Mouse (Mus musculus) embryonic facial prominence, embryonic 15.5 days (tissue): ENCODE data around the gene Samd4b. TPM values are rescaled to one million over a fixed set of nuclear protein-coding genes. Genes with fewer than 3 reads are reported as not detected.
"Not testable (repeated sequence)": the region's sequence is repeated elsewhere in the genome, so short reads cannot be mapped to it uniquely, and the experiment has no call there.

Source experiments
- ATAC-seq: fragments of 200-750 bp; cut with Nextera tagmentation; 2 replicates; pipeline ENCODE4 v1.8.0; 2017; ENCODE audit warnings: low read depth, moderate TSS enrichment; ENCODE audit not compliant: insufficient number of reproducible peaks, low FRiP score, low TSS enrichment
- H3K27ac ChIP-seq: fragments of 300-500 bp; sonication (generic); replicated peaks from 2 replicates; pipeline ENCODE4 v1.5.1; 2015; ENCODE audit warnings: mild to moderate bottlenecking, inconsistent platforms
- H3K27me3 ChIP-seq: fragments of 300-500 bp; sonication (generic); 2 replicates; pipeline ENCODE4 v1.6.1; 2015; ENCODE audit warnings: inconsistent platforms
- H3K36me3 ChIP-seq: fragments of 300-500 bp; sonication (generic); 2 replicates; pipeline ENCODE4 v1.6.1; 2015; ENCODE audit warnings: mild to moderate bottlenecking, inconsistent platforms
- H3K4me1 ChIP-seq: fragments of 300-500 bp; sonication (generic); 2 replicates; pipeline ENCODE4 v1.6.1; 2015; ENCODE audit warnings: inconsistent platforms
- H3K4me2 ChIP-seq: fragments of 300-500 bp; sonication (generic); replicated peaks from 2 replicates; pipeline ENCODE4 v1.6.1; 2015; ENCODE audit warnings: mild to moderate bottlenecking, inconsistent platforms
- H3K4me3 ChIP-seq: fragments of 300-500 bp; sonication (generic); replicated peaks from 2 replicates; pipeline ENCODE4 v1.5.1; 2015; ENCODE audit warnings: mild to moderate bottlenecking, inconsistent platforms
- H3K9ac ChIP-seq: fragments of 300-500 bp; sonication (generic); 2 replicates; pipeline ENCODE4 v1.6.1; 2015; ENCODE audit warnings: inconsistent platforms
- H3K9me3 ChIP-seq: fragments of 300-500 bp; sonication (generic); replicated peaks from 2 replicates; pipeline ENCODE4 v1.6.1; 2016; ENCODE audit warnings: inconsistent platforms
- whole genome bisulfite sequencing: fragments of 180-500 bp; shearing (Covaris S2); methylation state at CpG from one replicate; pipeline ENCODE4 v1.1.7; 2015; 5-methylcytosine and 5-hydroxymethylcytosine counted together
- polyA plus RNA-seq: library from polyadenylated mRNA; unstranded; fragments of >200 nt; fragmentation: Nextera tagmentation; extraction: Ambion mirVana; gene quantifications from 2 replicates; pipeline ENCODE4 v1.2.1, GENCODE M21; 2015

Gene Samd4b
- polyA plus RNA-seq, 1 experiment from 2014 or later = 34.1 TPM

GRCm38 (mm10) chr7:28544051-28544601 is 53.8 kb downstream of the Samd4b start:
- H3K36me3 ChIP-seq = no peaks in the 10 kb centered on the region
- no peak for ATAC-seq
- no peak overlapping the region for H3K9ac ChIP-seq
- no peak overlapping the region for H3K4me2 ChIP-seq
- H3K4me1 ChIP-seq = peaks cover 20% of the 10 kb centered on the region
- H3K9me3 ChIP-seq = no peaks in the 10 kb centered on the region
- H3K27ac ChIP-seq = no peak overlapping the region
- 7% methylated on average over 22 of the region's 27 CpGs for WGBS
- peaks cover 56% of the 10 kb centered on the region for H3K27me3 ChIP-seq
- no peak overlapping the region for H3K4me3 ChIP-seq

GRCm38 (mm10) chr7:28540526-28540925 is 57.4 kb downstream of the Samd4b start, which contains the start of gene Sycn:
TSS of gene Sycn (plus strand) at chr7:28540885.
- Histone ChIP-seq H3K27ac (no peak within 1 kb of the TSS), H3K9ac (no peak within 1 kb of the TSS), H3K4me3 (no peak within 1 kb of the TSS), H3K36me3 (no peaks in the 10 kb centered on the region), H3K4me1 (0 out of 2 replicates have a peak, but pooled peaks cover 2% of the 10 kb centered on the region), H3K4me2 (no peak within 1 kb of the TSS), H3K27me3 (peaks cover 27% of the 10 kb centered on the region), H3K9me3 (no peaks in the 10 kb centered on the region)
- no peak for ATAC-seq
- 83% methylated on average over 4 of the region's 4 CpGs for WGBS

- ATAC-seq, H3K4me1 ChIP-seq, H3K4me2 ChIP-seq, H3K27ac ChIP-seq, H3K9ac ChIP-seq, H3K4me3 ChIP-seq, H3K9me3 ChIP-seq, H3K36me3 ChIP-seq: not testable (repeated sequence)
- H3K27me3 ChIP-seq = peaks cover 11% of the 10 kb centered on the region
- 85% methylated on average over 6 of the region's 6 CpGs for WGBS
These were observed 59.1 kb downstream of the Samd4b start for GRCm38 (mm10) chr7:28538886-28539285.

GRCm38 (mm10) chr7:28532005-28532404 is 65.9 kb downstream of the Samd4b start:
- H3K9me3 ChIP-seq = no peaks in the 10 kb centered on the region
- H3K9ac ChIP-seq = no peak overlapping the region
- H3K36me3 ChIP-seq = no peaks in the 10 kb centered on the region
- H3K4me1 ChIP-seq = no peaks in the 10 kb centered on the region
- no peak overlapping the region for H3K4me2 ChIP-seq
- no peak for ATAC-seq
- 52% methylated on average over 8 of the region's 8 CpGs for WGBS
- H3K27ac ChIP-seq = no peak overlapping the region
- no peak overlapping the region for H3K4me3 ChIP-seq
- H3K27me3 ChIP-seq = no peaks in the 10 kb centered on the region

GRCm38 (mm10) chr7:28527922-28528719 is 69.8 kb downstream of the Samd4b start:
- Histone ChIP-seq H3K9ac (no peak overlapping the region), H3K27me3 (no peaks in the 10 kb centered on the region), H3K4me3 (no peak overlapping the region), H3K9me3 (no peaks in the 10 kb centered on the region), H3K27ac (no peak overlapping the region), H3K4me2 (no peak overlapping the region), H3K36me3 (no peaks in the 10 kb centered on the region), H3K4me1 (no peaks in the 10 kb centered on the region)
- no peak for ATAC-seq
- 4% methylated on average over 19 of the region's 19 CpGs for WGBS

GRCm38 (mm10) chr7:28522536-28522935 is 75.4 kb downstream of the Samd4b start, which contains the start of gene Ifnl3:
TSS of gene Ifnl3 (plus strand) at chr7:28522836.
- 61% methylated on average over 5 of the region's 6 CpGs for WGBS
- H3K27ac ChIP-seq, H3K4me3 ChIP-seq, H3K27me3 ChIP-seq, H3K4me2 ChIP-seq, H3K9me3 ChIP-seq, H3K36me3 ChIP-seq, ATAC-seq, H3K9ac ChIP-seq, H3K4me1 ChIP-seq: not testable (repeated sequence)

- H3K4me2 ChIP-seq = no peak overlapping the region
- no peak overlapping the region for H3K4me3 ChIP-seq
- no peaks in the 10 kb centered on the region for H3K27me3 ChIP-seq
- H3K4me1 ChIP-seq = no peaks in the 10 kb centered on the region
- H3K9me3 ChIP-seq = no peaks in the 10 kb centered on the region
- no peak overlapping the region for H3K27ac ChIP-seq
- no peaks in the 10 kb centered on the region for H3K36me3 ChIP-seq
- no peak for ATAC-seq
- 67% methylated on average over 8 of the region's 8 CpGs for WGBS
- H3K9ac ChIP-seq = no peak overlapping the region
These were observed 86.5 kb downstream of the Samd4b start for GRCm38 (mm10) chr7:28511441-28511840.

- not testable (repeated sequence) for H3K4me3 ChIP-seq, H3K4me2 ChIP-seq, H3K36me3 ChIP-seq, H3K9ac ChIP-seq, ATAC-seq, H3K27me3 ChIP-seq, H3K4me1 ChIP-seq, H3K27ac ChIP-seq, H3K9me3 ChIP-seq
- 44% methylated on average over 8 of the region's 8 CpGs for WGBS
These were observed 87.5 kb downstream of the Samd4b start, which contains the start of gene Ifnl2 for GRCm38 (mm10) chr7:28510405-28510974. TSS of gene Ifnl2 (minus strand) at chr7:28510455.

GRCm38 (mm10) chr7:28509121-28509520 is 88.8 kb downstream of the Samd4b start:
- H3K4me3 ChIP-seq, H3K27me3 ChIP-seq, H3K36me3 ChIP-seq, H3K4me2 ChIP-seq, H3K9me3 ChIP-seq, H3K4me1 ChIP-seq, ATAC-seq, H3K9ac ChIP-seq, H3K27ac ChIP-seq: not testable (repeated sequence)
- 68% methylated on average over 2 of the region's 2 CpGs for WGBS

- H3K27me3 ChIP-seq = no peaks in the 10 kb centered on the region
- H3K4me2 ChIP-seq = no peak overlapping the region
- H3K27ac ChIP-seq = no peak overlapping the region
- under 1% methylated on average over 5 of the region's 5 CpGs for WGBS
- H3K4me1 ChIP-seq = no peaks in the 10 kb centered on the region
- no peak overlapping the region for H3K9ac ChIP-seq
- H3K9me3 ChIP-seq = 0 out of 2 replicates have a peak, but pooled peaks cover 5% of the 10 kb centered on the region
- no peak for ATAC-seq
- H3K36me3 ChIP-seq = no peaks in the 10 kb centered on the region
- no peak overlapping the region for H3K4me3 ChIP-seq
These were observed 92.4 kb downstream of the Samd4b start for GRCm38 (mm10) chr7:28505585-28505984.

- Histone ChIP-seq H3K36me3 (no peaks in the 10 kb centered on the region), H3K27ac (no peak overlapping the region), H3K9ac (no peak overlapping the region), H3K4me3 (no peak overlapping the region), H3K4me2 (no peak overlapping the region), H3K4me1 (0 out of 2 replicates have a peak, but pooled peaks cover 5% of the 10 kb centered on the region), H3K27me3 (no peaks in the 10 kb centered on the region), H3K9me3 (no peaks in the 10 kb centered on the region)
- 82% methylated on average over 11 of the region's 11 CpGs for WGBS
- no peak for ATAC-seq
These were observed 102.5 kb downstream of the Samd4b start for GRCm38 (mm10) chr7:28495426-28495825.
